Mouse (Mus musculus) right cerebral cortex, adult 18-20 months (tissue): ENCODE measurements around the gene 4933434E20Rik.
A peak's percentile ranks its signal among the peaks of the same experiment; 100 is the strongest.

Experiments used
- DNase-seq: peaks from one replicate; pipeline ENCODE4 v3.0.0; 2022; ENCODE audit warnings: mixed read lengths

Gene 4933434E20Rik

GRCm38 (mm10) chr3:90081365-90082240 is 30.2 kb downstream of the 4933434E20Rik start:
- DNase-seq, result no peak

GRCm38 (mm10) chr3:90083034-90083433 is 31.6 kb downstream of the 4933434E20Rik start:
- DNase-seq, result no peak

GRCm38 (mm10) chr3:90083698-90084324 is 32.4 kb downstream of the 4933434E20Rik start:
- peak; percentile 74 for DNase-seq

- no peak for DNase-seq
Observed at GRCm38 (mm10) chr3:90084790-90085189, 33.4 kb downstream of the 4933434E20Rik start.

- DNase-seq, result no peak
Observed at GRCm38 (mm10) chr3:90085281-90085680, 33.8 kb downstream of the 4933434E20Rik start.

GRCm38 (mm10) chr3:90086068-90086467 is 34.6 kb downstream of the 4933434E20Rik start:
- DNase-seq, result no peak

GRCm38 (mm10) chr3:90088617-90089016 is 37.2 kb downstream of the 4933434E20Rik start:
- no peak for DNase-seq

GRCm38 (mm10) chr3:90090892-90091291 is 39.5 kb downstream of the 4933434E20Rik start:
- no peak for DNase-seq

- no peak for DNase-seq
Observed at GRCm38 (mm10) chr3:90094453-90094852, 43.0 kb downstream of the 4933434E20Rik start.

GRCm38 (mm10) chr3:90097928-90098327 is 46.5 kb downstream of the 4933434E20Rik start:
- peak; percentile 43 for DNase-seq

- no peak for DNase-seq
Observed at GRCm38 (mm10) chr3:90101010-90101409, 49.6 kb downstream of the 4933434E20Rik start.

GRCm38 (mm10) chr3:90101673-90102072 is 50.2 kb downstream of the 4933434E20Rik start:
- DNase-seq, result no peak

GRCm38 (mm10) chr3:90102239-90102638 is 50.8 kb downstream of the 4933434E20Rik start:
- no peak for DNase-seq

GRCm38 (mm10) chr3:90103176-90103575 is 51.7 kb downstream of the 4933434E20Rik start:
- DNase-seq, result no peak

GRCm38 (mm10) chr3:90103938-90104337 is 52.5 kb downstream of the 4933434E20Rik start, which contains the start of gene Nup210l:
Gene Nup210l (plus strand): TSS chr3:90104132.
- DNase-seq, result no peak

- no peak for DNase-seq
Observed at GRCm38 (mm10) chr3:90111706-90112105, 60.3 kb downstream of the 4933434E20Rik start.

- DNase-seq, result no peak
Observed at GRCm38 (mm10) chr3:90114342-90114741, 62.9 kb downstream of the 4933434E20Rik start.

GRCm38 (mm10) chr3:90115526-90115925 is 64.1 kb downstream of the 4933434E20Rik start:
- DNase-seq, result no peak
